Mouse (Mus musculus) liver, embryonic 15.5 days (tissue): ENCODE measurements around the gene B3gnt9. TPM values are rescaled to one million over a fixed set of nuclear protein-coding genes. Genes with fewer than 3 reads are reported as not detected.

ENCODE experiments used
- ATAC-seq: fragments of 200-750 bp; cut with Nextera tagmentation; 2 replicates; pipeline ENCODE4 v1.8.0; 2017; ENCODE audit warnings: moderate number of reproducible peaks, mild to moderate bottlenecking, moderate library complexity; ENCODE audit not compliant: insufficient read depth
- H3K27ac ChIP-seq: fragments of 300-500 bp; sonication (generic); replicated peaks from 2 replicates; pipeline ENCODE4 v1.5.1; 2015; ENCODE audit warnings: mild to moderate bottlenecking, inconsistent platforms
- H3K27me3 ChIP-seq: fragments of 300-500 bp; sonication (generic); 2 replicates; pipeline ENCODE4 v1.6.1; 2015; ENCODE audit warnings: mild to moderate bottlenecking, inconsistent platforms
- H3K36me3 ChIP-seq: fragments of 300-500 bp; sonication (generic); replicated peaks from 2 replicates; pipeline ENCODE4 v1.6.1; 2015; ENCODE audit warnings: moderate library complexity, mild to moderate bottlenecking, inconsistent platforms
- H3K4me1 ChIP-seq: fragments of 300-500 bp; sonication (generic); replicated peaks from 2 replicates; pipeline ENCODE4 v1.6.1; 2015; ENCODE audit warnings: inconsistent platforms
- H3K4me2 ChIP-seq: fragments of 300-500 bp; sonication (generic); 2 replicates; pipeline ENCODE4 v1.6.1; 2015; ENCODE audit warnings: moderate library complexity, mild to moderate bottlenecking, inconsistent platforms
- H3K4me3 ChIP-seq: fragments of 300-500 bp; sonication (generic); replicated peaks from 2 replicates; pipeline ENCODE4 v1.5.1; 2015; ENCODE audit warnings: mild to moderate bottlenecking, inconsistent platforms
- H3K9ac ChIP-seq: fragments of 300-500 bp; sonication (generic); 2 replicates; pipeline ENCODE4 v1.6.1; 2015; ENCODE audit warnings: moderate library complexity, mild to moderate bottlenecking, inconsistent platforms
- H3K9me3 ChIP-seq: fragments of 300-500 bp; sonication (generic); replicated peaks from 2 replicates; pipeline ENCODE4 v1.6.1; 2016; ENCODE audit warnings: inconsistent platforms
- WGBS: fragments of 180-500 bp; shearing (Covaris S2); methylation state at CpG from one replicate; pipeline ENCODE4 v1.1.7; 2015; ENCODE audit warnings: mixed read lengths; ENCODE audit not compliant: insufficient replicate concordance; 5-methylcytosine and 5-hydroxymethylcytosine counted together
- polyA plus RNA-seq: library from polyadenylated mRNA; unstranded; fragments of >200 nt; fragmentation: Nextera tagmentation; extraction: Ambion mirVana; gene quantifications from 2 replicates; pipeline ENCODE4 v1.2.1, GENCODE M21; 2015

Gene B3gnt9
- polyA plus RNA-seq, 1 experiment from 2014 or later, result 2.4 TPM

GRCm38 (mm10) chr8:105206766-105207275 lies 48.1 kb downstream of the B3gnt9 start:
- no peak overlapping the region for H3K27ac ChIP-seq
- H3K9ac ChIP-seq, result no peak overlapping the region
- peaks cover 10% of the 10 kb centered on the region; the same call in 1 of the 2 replicates for H3K4me1 ChIP-seq
- H3K4me3 ChIP-seq, result no peak overlapping the region
- no peaks in the 10 kb centered on the region for H3K9me3 ChIP-seq
- ATAC-seq, result no peak
- 66% methylated on average over 7 of the region's 7 CpGs for WGBS
- no peaks in the 10 kb centered on the region for H3K27me3 ChIP-seq
- peaks cover 2% of the 10 kb centered on the region; the same call in 1 of the 2 replicates for H3K36me3 ChIP-seq
- H3K4me2 ChIP-seq, result no peak overlapping the region

- Histone ChIP-seq H3K4me3 (no peak overlapping the region), H3K27me3 (no peaks in the 10 kb centered on the region), H3K27ac (no peak overlapping the region), H3K4me1 (peaks cover 10% of the 10 kb centered on the region; the same call in 1 of the 2 replicates), H3K36me3 (peaks cover 2% of the 10 kb centered on the region; the same call in 1 of the 2 replicates), H3K4me2 (no peak overlapping the region), H3K9ac (no peak overlapping the region), H3K9me3 (no peaks in the 10 kb centered on the region)
- no peak for ATAC-seq
- WGBS, result 47% methylated on average over 1 of the region's 1 CpGs
Measured at GRCm38 (mm10) chr8:105205748-105206147, 49.2 kb downstream of the B3gnt9 start.

Other genes with a start within 250 kb of the B3gnt9 start
- gene Ces3a, start 206.6 kb downstream of the B3gnt9 start, polyA plus RNA-seq, result 0.58 and 0.97 TPM in 2 replicates
- not detected in 2 replicates for gene Ces3b, start 171.4 kb downstream of the B3gnt9 start, polyA plus RNA-seq
- gene Ces4a, start 123.4 kb downstream of the B3gnt9 start, polyA plus RNA-seq, result not detected in 2 replicates
- gene Cbfb, start 84.5 kb downstream of the B3gnt9 start, polyA plus RNA-seq, result 6.5 and 7.0 TPM in 2 replicates
- gene D230025D16Rik, start 30.0 kb downstream of the B3gnt9 start, polyA plus RNA-seq, result 16.9 and 20.3 TPM in 2 replicates
- gene Tradd, start 9.5 kb upstream of the B3gnt9 start, polyA plus RNA-seq, result 14.9 and 15.5 TPM in 2 replicates
- gene Fbxl8, start 9.5 kb upstream of the B3gnt9 start, polyA plus RNA-seq, result 1.2 and 1.3 TPM in 2 replicates
- not detected in 2 replicates for gene Hsf4, start 14.6 kb upstream of the B3gnt9 start, polyA plus RNA-seq
- gene Nol3, start 21.0 kb upstream of the B3gnt9 start, polyA plus RNA-seq, result 0.22 and 0.30 TPM in 2 replicates
- gene 4931428F04Rik, start 34.7 kb upstream of the B3gnt9 start, polyA plus RNA-seq, result 0.59 and 0.68 TPM in 2 replicates
- 6.0 and 6.7 TPM in 2 replicates for gene Exoc3l, start 40.9 kb upstream of the B3gnt9 start, polyA plus RNA-seq
- 197 and 211 TPM in 2 replicates for gene E2f4, start 42.5 kb upstream of the B3gnt9 start, polyA plus RNA-seq
- gene Elmo3, start 50.4 kb upstream of the B3gnt9 start, polyA plus RNA-seq, result 3.4 and 4.4 TPM in 2 replicates
- 10.4 and 11.8 TPM in 2 replicates for gene Lrrc29, start 71.1 kb upstream of the B3gnt9 start, polyA plus RNA-seq
- 91.2 and 91.8 TPM in 2 replicates for gene Tmem208, start 71.2 kb upstream of the B3gnt9 start, polyA plus RNA-seq
- 0.53 and 0.70 TPM in 2 replicates for gene Fhod1, start 92.8 kb upstream of the B3gnt9 start, polyA plus RNA-seq
- 0.13 TPM in 2 replicates for gene Slc9a5, start 93.7 kb upstream of the B3gnt9 start, polyA plus RNA-seq
- gene Plekhg4, start 118.1 kb upstream of the B3gnt9 start, polyA plus RNA-seq, result not detected in 2 replicates
- gene Kctd19, start 158.3 kb upstream of the B3gnt9 start, polyA plus RNA-seq, result not detected in 2 replicates
- gene Lrrc36, start 158.4 kb upstream of the B3gnt9 start, polyA plus RNA-seq, result 0.12 and 0.13 TPM in 2 replicates
- 3.1 and 4.8 TPM in 2 replicates for gene Tppp3, start 216.4 kb upstream of the B3gnt9 start, polyA plus RNA-seq
- 1.9 and 2.3 TPM in 2 replicates for gene Zdhhc1, start 241.7 kb upstream of the B3gnt9 start, polyA plus RNA-seq